Mouse (Mus musculus): ENCODE data around the gene Dgkq. TPM values are rescaled to one million over a fixed set of nuclear protein-coding genes. Genes with fewer than 3 reads are reported as not detected.
A peak's percentile ranks its signal among the peaks of the same experiment; 100 is the strongest.

The Dgkq gene
- total and polyA plus RNA-seq, 3 experiments, result 11.3 TPM; not detected in 1

- H3K27ac ChIP-seq (ENCODE audit: control insufficient read depth, low read depth, low read length), result no peak overlapping the region
- H3K79me2 ChIP-seq (ENCODE audit: control insufficient read depth, insufficient read depth, low read length, poor library complexity), result no peaks in the 10 kb centered on the region
- H3K4me1 ChIP-seq (ENCODE audit: control insufficient read depth in 1 of 2, insufficient read depth in 2 of 2, low read length in 2 of 2), result no peaks in the 10 kb centered on the region
- no peaks in the 10 kb centered on the region for H3K9me3 ChIP-seq (replicated peaks; ENCODE audit: insufficient read depth, low read length)
- H3K9ac ChIP-seq (ENCODE audit: control insufficient read depth, low read depth, low read length, poor library complexity, severe bottlenecking), result no peak overlapping the region
- no peak overlapping the region for H3K4me3 ChIP-seq (ENCODE audit: control insufficient read depth in 1 of 2, insufficient read depth in 1 of 2, low read depth in 2 of 2, low read length in 2 of 2)
- DNase-seq (ENCODE audit: low read depth, low spot score), result no peak
- H3K36me3 ChIP-seq (ENCODE audit: control insufficient read depth in 1 of 2, insufficient read depth in 2 of 2, low read length in 2 of 2), result peaks cover 0 to 4% of the 10 kb centered on the region in 2 experiments; a peak in 1 of 4 replicates
- TF ChIP-seq USF2 (IDR thresholded peaks at IDR 0.05; ENCODE audit: borderline replicate concordance in 1 of 2, insufficient read depth in 1 of 2, low read depth in 1 of 2, low read length in 2 of 2), result no peak
- no peak for TF ChIP-seq E2F4 (IDR thresholded peaks at IDR 0.05; ENCODE audit: borderline replicate concordance, low read depth, low read length)
- no peak for TF ChIP-seq GATA1 (IDR thresholded peaks at IDR 0.05; ENCODE audit: low read depth, low read length)
- TF ChIP-seq SIN3A (IDR thresholded peaks at IDR 0.05; ENCODE audit: low read length), result no peak
- TF ChIP-seq POLR2AphosphoS5 (IDR thresholded peaks at IDR 0.05; ENCODE audit: borderline replicate concordance, low read depth, low read length), result no peak
- no peak for TF ChIP-seq ZMIZ1 (IDR thresholded peaks at IDR 0.05; ENCODE audit: low read depth, low read length)
- no peak for TF ChIP-seq TCF12 (IDR thresholded peaks at IDR 0.05; ENCODE audit: low read depth, low read length)
- TF ChIP-seq CTCF (IDR thresholded peaks at IDR 0.05 in 2 of 3, conservative IDR thresholded peaks at IDR 0.05 in 1 of 3; ENCODE audit: control insufficient read depth in 1 of 3, insufficient read depth in 1 of 3, low read depth in 2 of 3, low read length in 3 of 3, poor library complexity in 1 of 3, severe bottlenecking in 1 of 3), result no peak
- no peak for TF ChIP-seq TBP (IDR thresholded peaks at IDR 0.05; ENCODE audit: low read depth, low read length)
- no peak for TF ChIP-seq ETS1 (IDR thresholded peaks at IDR 0.05; ENCODE audit: low read depth, low read length)
- TF ChIP-seq ZC3H11A (IDR thresholded peaks at IDR 0.05; ENCODE audit: low read depth, low read length), result no peak
- no peak for TF ChIP-seq ZKSCAN1 (IDR thresholded peaks at IDR 0.05; ENCODE audit: low read depth, low read length)
- TF ChIP-seq BHLHE40 (IDR thresholded peaks at IDR 0.05; ENCODE audit: borderline replicate concordance, low read depth, low read length), result no peak
- TF ChIP-seq KAT2A (conservative IDR thresholded peaks at IDR 0.05; ENCODE audit: low read depth, low read length), result no peak
- TF ChIP-seq ELF1 (IDR thresholded peaks at IDR 0.05; ENCODE audit: low read depth, low read length), result no peak
- TF ChIP-seq MYB (IDR thresholded peaks at IDR 0.05; ENCODE audit: low read depth, low read length), result no peak
- no peak for TF ChIP-seq JUND (IDR thresholded peaks at IDR 0.05; ENCODE audit: low read depth, low read length)
- TF ChIP-seq HCFC1 (IDR thresholded peaks at IDR 0.05; ENCODE audit: low read depth, low read length), result no peak
- TF ChIP-seq MAZ (IDR thresholded peaks at IDR 0.05; ENCODE audit: low read depth, low read length), result no peak
- no peak for TF ChIP-seq MAFK (IDR thresholded peaks at IDR 0.05; ENCODE audit: borderline replicate concordance, low read depth, low read length)
- no peaks in the 10 kb centered on the region for H3K27me3 ChIP-seq (ENCODE audit: control insufficient read depth in 1 of 2, insufficient read depth in 2 of 2, low read length in 2 of 2)
Measured at GRCm38 (mm10) chr5:108653341-108653740, 16.1 kb downstream of the Dgkq start.

- no peak for TF ChIP-seq POLR2AphosphoS5 (IDR thresholded peaks at IDR 0.05; ENCODE audit: borderline replicate concordance, low read depth, low read length)
- TF ChIP-seq KAT2A (conservative IDR thresholded peaks at IDR 0.05; ENCODE audit: low read depth, low read length), result no peak
- TF ChIP-seq MXI1 (IDR thresholded peaks at IDR 0.05; ENCODE audit: low read depth, low read length), result no peak
- TF ChIP-seq NELFE (IDR thresholded peaks at IDR 0.05; ENCODE audit: low read depth, low read length), result no peak
- peak; percentile 81 for TF ChIP-seq SMC3 (IDR thresholded peaks at IDR 0.05; ENCODE audit: low read depth, low read length)
- peak; percentile 51 to 91 (median 59) for TF ChIP-seq CTCF (IDR thresholded peaks at IDR 0.05 in 2 of 3, conservative IDR thresholded peaks at IDR 0.05 in 1 of 3; ENCODE audit: control insufficient read depth in 1 of 3, insufficient read depth in 1 of 3, low read depth in 2 of 3, low read length in 3 of 3, poor library complexity in 1 of 3, severe bottlenecking in 1 of 3)
- peak; percentile 80 for TF ChIP-seq RAD21 (IDR thresholded peaks at IDR 0.05; ENCODE audit: low read depth, low read length)
- peak; percentile 68 for TF ChIP-seq ZC3H11A (IDR thresholded peaks at IDR 0.05; ENCODE audit: low read depth, low read length)
- TF ChIP-seq GATA1 (IDR thresholded peaks at IDR 0.05; ENCODE audit: low read depth, low read length), result 0 out of 2 replicates have a peak, but pooled peaks have one; percentile 39
- no peak for TF ChIP-seq EP300 (IDR thresholded peaks at IDR 0.05; ENCODE audit: low read depth in 1 of 2, low read length in 2 of 2)
- peak; percentile 41; the same call in 1 of the 2 replicates for TF ChIP-seq MAZ (IDR thresholded peaks at IDR 0.05; ENCODE audit: low read depth, low read length)
- TF ChIP-seq MYC (IDR thresholded peaks at IDR 0.05; ENCODE audit: low read depth, low read length), result no peak
- TF ChIP-seq MYB (IDR thresholded peaks at IDR 0.05; ENCODE audit: low read depth, low read length), result no peak
- Histone ChIP-seq H3K27ac (ENCODE audit: control insufficient read depth, low read depth, low read length) (no peak overlapping the region), H3K9me3 (replicated peaks; ENCODE audit: insufficient read depth, low read length) (no peaks in the 10 kb centered on the region), H3K9ac (ENCODE audit: control insufficient read depth, low read depth, low read length, poor library complexity, severe bottlenecking) (no peak overlapping the region), H3K79me2 (ENCODE audit: control insufficient read depth, insufficient read depth, low read length, poor library complexity) (no peaks in the 10 kb centered on the region), H3K4me3 (ENCODE audit: control insufficient read depth in 1 of 2, insufficient read depth in 1 of 2, low read depth in 2 of 2, low read length in 2 of 2) (no peak overlapping the region), H3K36me3 (ENCODE audit: control insufficient read depth in 1 of 2, insufficient read depth in 2 of 2, low read length in 2 of 2) (peaks cover 0 to 4% of the 10 kb centered on the region in 2 experiments; a peak in 1 of 4 replicates), H3K27me3 (ENCODE audit: control insufficient read depth in 1 of 2, insufficient read depth in 2 of 2, low read length in 2 of 2) (no peaks in the 10 kb centered on the region), H3K4me1 (ENCODE audit: control insufficient read depth in 1 of 2, insufficient read depth in 2 of 2, low read length in 2 of 2) (no peaks in the 10 kb centered on the region)
- peak; percentile 70 for DNase-seq (ENCODE audit: low read depth, low spot score)
Measured at GRCm38 (mm10) chr5:108651823-108652222, 17.6 kb downstream of the Dgkq start.

Data from MEL (cell line).